Mouse (Mus musculus): ENCODE results near the gene Fam131a. TPM values are rescaled to one million over a fixed set of nuclear protein-coding genes. Genes with fewer than 3 reads are reported as not detected.
"Not testable (repeated sequence)": the region's sequence is repeated elsewhere in the genome, so short reads cannot be mapped to it uniquely, and the experiment has no call there.

The Fam131a gene
- 100 to 1,000 TPM; 298 to 325 TPM for total RNA-seq (2021)
- long read RNA-seq, transcript Fam131a-203 (5 exons, 803 nt) = minor isoform, 11 of 360 reads
- long read RNA-seq, transcript Fam131a-201 (6 exons, 2,432 nt) = major isoform, 162 of 360 reads
- long read RNA-seq, transcript Fam131a-205 (7 exons, 962 nt) = minor isoform, 16 of 360 reads
- long read RNA-seq, partial matches to known transcripts = 167 of 360 reads
- long read RNA-seq, other reads (novel, unspliced or antisense) = 4 of 360 reads

- DNase-seq (ENCODE audit: low spot score in 2 of 2) = peak; percentile 94 to 95
Observed at GRCm38 (mm10) chr16:20693111-20693701, at the start of gene Fam131a. Fam131a (plus strand) TSS chr16:20693241.

- DNase-seq (ENCODE audit: low spot score in 2 of 2) = no peak
Observed at GRCm38 (mm10) chr16:20643911-20644310, 49.1 kb upstream of the Fam131a start.

- DNase-seq (ENCODE audit: low spot score in 2 of 2) = peak; percentile 96 to 98
Observed at GRCm38 (mm10) chr16:20651076-20651946, 41.7 kb upstream of the Fam131a start, which contains the start of gene Psmd2. Psmd2 (plus strand) TSS chr16:20651652.

- no peak for DNase-seq (ENCODE audit: low spot score in 2 of 2)
Observed at GRCm38 (mm10) chr16:20651947-20652310, 41.1 kb upstream of the Fam131a start.

GRCm38 (mm10) chr16:20653315-20653714 is 39.7 kb upstream of the Fam131a start:
- DNase-seq (ENCODE audit: low spot score in 2 of 2) = no peak

- no peak for DNase-seq (ENCODE audit: low spot score in 2 of 2)
Observed at GRCm38 (mm10) chr16:20657661-20658060, 35.4 kb upstream of the Fam131a start.

- DNase-seq (ENCODE audit: low spot score in 2 of 2) = not testable (repeated sequence)
Observed at GRCm38 (mm10) chr16:20668013-20668412, 25.0 kb upstream of the Fam131a start, which contains the start of gene Eif4g1. Eif4g1 (plus strand) TSS chr16:20668313.

- DNase-seq (ENCODE audit: low spot score in 2 of 2) = no peak
Observed at GRCm38 (mm10) chr16:20670291-20670690, 22.8 kb upstream of the Fam131a start.

GRCm38 (mm10) chr16:20671886-20672285 is 21.2 kb upstream of the Fam131a start:
- DNase-seq (ENCODE audit: low spot score in 2 of 2) = no peak

GRCm38 (mm10) chr16:20672500-20672902 is 20.5 kb upstream of the Fam131a start:
- peak; percentile 95 to 97 for DNase-seq (ENCODE audit: low spot score in 2 of 2)

GRCm38 (mm10) chr16:20672965-20673705 is 19.9 kb upstream of the Fam131a start:
- DNase-seq (ENCODE audit: low spot score in 2 of 2) = peak; percentile 64 to 73

GRCm38 (mm10) chr16:20673706-20674303 is 19.2 kb upstream of the Fam131a start:
- no peak for DNase-seq (ENCODE audit: low spot score in 2 of 2)

- no peak for DNase-seq (ENCODE audit: low spot score in 2 of 2)
Observed at GRCm38 (mm10) chr16:20675213-20675612, 17.8 kb upstream of the Fam131a start.

GRCm38 (mm10) chr16:20676702-20677101 is 16.3 kb upstream of the Fam131a start:
- no peak for DNase-seq (ENCODE audit: low spot score in 2 of 2)

GRCm38 (mm10) chr16:20677380-20677779 is 15.7 kb upstream of the Fam131a start:
- no peak for DNase-seq (ENCODE audit: low spot score in 2 of 2)

GRCm38 (mm10) chr16:20677974-20678675 is 14.9 kb upstream of the Fam131a start:
- DNase-seq (ENCODE audit: low spot score in 2 of 2) = peak; percentile 45 to 65

- DNase-seq (ENCODE audit: low spot score in 2 of 2) = no peak
Observed at GRCm38 (mm10) chr16:20690774-20691173, 2.3 kb upstream of the Fam131a start.

- DNase-seq (ENCODE audit: low spot score in 2 of 2) = no peak
Observed at GRCm38 (mm10) chr16:20691617-20692016, 1.4 kb upstream of the Fam131a start.

- peak in 1 of 2 experiments; percentile 22 for DNase-seq (ENCODE audit: low spot score in 2 of 2)
Observed at GRCm38 (mm10) chr16:20692241-20692965, 638 bp upstream of the Fam131a start.
